Mouse (Mus musculus) kidney, adult 2 months (tissue): ENCODE results near the gene Lrrc52. TPM values are rescaled to one million over a fixed set of nuclear protein-coding genes. Genes with fewer than 3 reads are reported as not detected.
A peak's percentile ranks its signal among the peaks of the same experiment; 100 is the strongest.

Experiments
- DNase-seq: peaks from one replicate; pipeline ENCODE4 v3.0.0; 2021
- H3K27ac ChIP-seq: fragments of 200-500 bp; 2 replicates; pipeline ENCODE4 v1.5.1; 2012; ENCODE audit warnings: low read depth, low read length, control low read depth, inconsistent platforms; ENCODE audit not compliant: insufficient read depth
- H3K27me3 ChIP-seq: fragments of 200-500 bp; replicated peaks from 2 replicates; pipeline ENCODE4 v1.6.1; 2012; ENCODE audit warnings: mild to moderate bottlenecking, moderate library complexity, low read length, inconsistent platforms; ENCODE audit not compliant: control insufficient read depth, insufficient read depth
- H3K36me3 ChIP-seq: fragments of 200-500 bp; 2 replicates; pipeline ENCODE4 v1.6.1; 2012; ENCODE audit warnings: mild to moderate bottlenecking, moderate library complexity, low read length, inconsistent platforms; ENCODE audit not compliant: control insufficient read depth, insufficient read depth
- H3K4me1 ChIP-seq: fragments of 200-500 bp; 2 replicates; pipeline ENCODE4 v1.6.1; 2011; ENCODE audit warnings: low read length; ENCODE audit not compliant: control insufficient read depth, insufficient read depth
- H3K4me3 ChIP-seq: fragments of 200-500 bp; 2 replicates; pipeline ENCODE4 v1.5.1; 2011; ENCODE audit warnings: mild to moderate bottlenecking, low read depth, low read length, control low read depth; ENCODE audit not compliant: insufficient read depth
- CTCF ChIP-seq: fragments of 200-500 bp; conservative IDR thresholded peaks from 2 replicates; pipeline ENCODE4 v1.5.1; 2011; ENCODE audit warnings: low read depth, mild to moderate bottlenecking, control low read depth, low read length, moderate library complexity, mixed read lengths; ENCODE audit not compliant: insufficient read depth, insufficient read length
- POLR2A ChIP-seq: fragments of 200-500 bp; IDR thresholded peaks from one replicate; pipeline ENCODE4 v1.6.1; 2011; ENCODE audit warnings: low read depth, low read length, control low read depth
- WGBS: fragments of 180-500 bp; shearing (Covaris S2); methylation state at CpG from one replicate; pipeline ENCODE4 v1.1.7; 2018; 5-methylcytosine and 5-hydroxymethylcytosine counted together
- polyA plus RNA-seq: library from polyadenylated mRNA; depleted of rRNA; stranded (reverse); fragments of >200 nt; gene quantifications from 2 replicates; pipeline ENCODE4 v1.2.3, GENCODE M21; 2012

The Lrrc52 gene
- polyA plus RNA-seq, 1 experiment = 3.0 TPM

- H3K27me3 ChIP-seq = no peaks in the 10 kb centered on the region
- 80% methylated on average over 7 of the region's 7 CpGs for WGBS
- TF ChIP-seq CTCF (no peak), POLR2A (no peak)
Observed at GRCm38 (mm10) chr1:167491501-167491900, 24.9 kb upstream of the Lrrc52 start.

DNA sequence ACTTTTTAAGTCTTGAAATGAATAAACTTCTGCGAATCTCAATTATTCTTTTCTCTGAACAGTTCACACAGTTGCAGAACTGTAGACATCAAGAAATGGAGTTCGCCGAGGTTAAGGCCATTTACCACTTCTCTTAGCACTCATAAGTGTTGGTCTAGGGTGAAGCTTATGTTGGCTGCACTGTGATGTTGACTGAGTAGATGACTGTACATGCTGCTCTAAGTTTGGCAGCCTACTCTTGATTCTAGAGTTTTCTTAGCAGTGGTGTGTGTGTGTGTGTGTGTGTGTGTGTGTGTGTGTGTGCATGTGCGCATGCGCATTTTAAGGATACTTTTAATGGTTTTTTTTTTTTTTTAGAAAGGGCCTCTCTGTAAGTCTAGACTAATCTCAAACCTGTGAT lies 21.4 kb upstream of the Lrrc52 start:
- 88% methylated on average over 5 of the region's 5 CpGs for WGBS
- Histone ChIP-seq H3K27me3 (no peaks in the 10 kb centered on the region), H3K4me3 (no peak overlapping the region), H3K36me3 (no peaks in the 10 kb centered on the region), H3K27ac (no peak overlapping the region), H3K4me1 (no peaks in the 10 kb centered on the region)
- no peak for DNase-seq
- TF ChIP-seq POLR2A (no peak), CTCF (no peak)

More at GRCm38 (mm10) chr1:167491501-167491900, 24.9 kb upstream of the Lrrc52 start:
- no peak overlapping the region for H3K27ac ChIP-seq
- H3K36me3 ChIP-seq = no peaks in the 10 kb centered on the region
- no peaks in the 10 kb centered on the region for H3K4me1 ChIP-seq
- DNase-seq = no peak
- H3K4me3 ChIP-seq = no peak overlapping the region

- no peak overlapping the region for H3K4me3 ChIP-seq
- no peak for TF ChIP-seq POLR2A
- no peak for TF ChIP-seq CTCF
- H3K27me3 ChIP-seq = no peaks in the 10 kb centered on the region
- no peak for DNase-seq
- H3K4me1 ChIP-seq = no peaks in the 10 kb centered on the region
- no peaks in the 10 kb centered on the region for H3K36me3 ChIP-seq
- H3K27ac ChIP-seq = no peak overlapping the region
- WGBS = 69% methylated on average over 3 of the region's 3 CpGs
Observed at GRCm38 (mm10) chr1:167486959-167487680, 20.5 kb upstream of the Lrrc52 start.

- Histone ChIP-seq H3K4me1 (no peaks in the 10 kb centered on the region), H3K36me3 (no peaks in the 10 kb centered on the region), H3K4me3 (no peak overlapping the region), H3K27me3 (no peaks in the 10 kb centered on the region), H3K27ac (no peak overlapping the region)
- DNase-seq = no peak
- no peak for TF ChIP-seq POLR2A
- TF ChIP-seq CTCF = no peak
- WGBS = 73% methylated on average over 4 of the region's 4 CpGs
Observed at GRCm38 (mm10) chr1:167482863-167483262, 16.3 kb upstream of the Lrrc52 start.

GRCm38 (mm10) chr1:167473585-167473984 lies 7.0 kb upstream of the Lrrc52 start:
- H3K27me3 ChIP-seq = no peaks in the 10 kb centered on the region
- no peak overlapping the region for H3K4me3 ChIP-seq
- TF ChIP-seq CTCF = no peak
- TF ChIP-seq POLR2A = no peak
- no peaks in the 10 kb centered on the region for H3K4me1 ChIP-seq
- H3K27ac ChIP-seq = no peak overlapping the region
- no peak for DNase-seq
- WGBS = 52% methylated on average over 4 of the region's 4 CpGs
- H3K36me3 ChIP-seq = no peaks in the 10 kb centered on the region

DNA sequence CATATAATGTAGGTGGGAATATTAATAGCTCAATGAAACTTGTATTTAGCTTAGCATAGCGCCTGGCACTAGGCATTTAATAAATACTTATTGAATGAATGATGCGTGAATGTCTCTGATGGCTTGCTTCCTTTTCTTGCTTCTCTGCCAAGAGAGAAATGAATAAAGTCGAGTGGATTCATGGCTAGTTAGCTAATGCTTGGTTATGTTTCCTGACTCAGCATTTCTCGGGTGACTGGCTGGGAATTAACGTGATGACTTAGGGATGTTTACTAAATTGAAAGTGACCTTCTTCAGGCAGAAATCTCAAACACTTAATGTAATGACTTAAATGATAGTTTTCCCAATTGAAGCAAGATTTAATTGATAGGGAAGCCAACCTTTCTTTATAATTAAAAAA lies 1.3 kb upstream of the Lrrc52 start:
- Histone ChIP-seq H3K27me3 (no peaks in the 10 kb centered on the region), H3K4me1 (no peaks in the 10 kb centered on the region), H3K4me3 (no peak overlapping the region), H3K36me3 (no peaks in the 10 kb centered on the region), H3K27ac (no peak overlapping the region)
- DNase-seq = peak; percentile 23
- no peak for TF ChIP-seq CTCF
- no peak for TF ChIP-seq POLR2A
- WGBS = 22% methylated on average over 5 of the region's 5 CpGs

DNA sequence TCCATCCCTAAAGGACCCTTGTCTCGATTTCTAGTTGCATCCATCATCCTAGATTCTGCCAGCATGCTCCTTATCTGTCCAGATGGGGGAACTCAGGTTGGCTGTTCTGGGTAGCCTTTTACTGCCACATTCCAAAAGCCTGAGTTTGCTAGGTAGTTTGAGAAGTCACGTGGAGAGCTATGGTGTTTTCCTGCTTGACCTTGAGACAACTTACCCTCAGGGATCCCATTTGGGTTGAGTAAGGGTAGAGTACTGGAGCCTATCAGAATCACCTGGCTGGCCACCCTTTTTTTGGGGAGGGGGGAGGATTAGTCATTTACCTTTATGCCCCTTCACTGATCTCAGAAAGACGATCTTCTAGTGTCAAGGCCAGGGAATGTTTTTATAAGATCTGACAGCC lies 9.3 kb downstream of the Lrrc52 start:
- TF ChIP-seq CTCF = no peak
- TF ChIP-seq POLR2A = no peak

More for the DNA sequence above, 9.3 kb downstream of the Lrrc52 start:
- Histone ChIP-seq H3K4me1 (no peaks in the 10 kb centered on the region; the same call in 1 of the 2 replicates), H3K36me3 (no peaks in the 10 kb centered on the region), H3K27me3 (no peaks in the 10 kb centered on the region), H3K27ac (peak overlapping the region; percentile 84; the same call in 1 of the 2 replicates), H3K4me3 (no peak overlapping the region)
- DNase-seq = peak; percentile 78
- WGBS = 53% methylated on average over 3 of the region's 3 CpGs
